Mouse (Mus musculus): ENCODE results near the gene Fam206a. TPM values are rescaled to one million over a fixed set of nuclear protein-coding genes. Genes with fewer than 3 reads are reported as not detected.

The Fam206a gene
- polyA plus RNA-seq, 1 experiment from 2014 or later: 18.3 TPM

- Histone ChIP-seq H3K4me3 (ENCODE audit: low read depth, low read length) (no peak overlapping the region), H3K27ac (ENCODE audit: low read depth, low read length) (no peak overlapping the region; the same call in 1 of the 2 replicates), H3K9me3 (ENCODE audit: control insufficient read depth, low read length) (no peaks in the 10 kb centered on the region), H3K27me3 (replicated peaks; ENCODE audit: control insufficient read depth, insufficient read depth, low read length) (no peaks in the 10 kb centered on the region), H3K4me1 (replicated peaks; ENCODE audit: control insufficient read depth, insufficient read depth, low read length) (no peaks in the 10 kb centered on the region), H3K4me2 (no peak overlapping the region), H3K36me3 (ENCODE audit: control insufficient read depth, insufficient read depth, low read length) (peaks cover 3% of the 10 kb centered on the region; the same call in 1 of the 2 replicates), H3K9ac (ENCODE audit: low read depth, low read length) (no peak overlapping the region)
- DNase-seq (ENCODE audit: low spot score): no peak
- ATAC-seq (replicated peaks; ENCODE audit: low FRiP score): no peak
- WGBS: 43% methylated on average over 13 of the region's 13 CpGs
Measured at GRCm38 (mm10) chr4:56831013-56831609, 29.0 kb downstream of the Fam206a start.

GRCm38 (mm10) chr4:56831998-56832397 lies 29.9 kb downstream of the Fam206a start:
- Histone ChIP-seq H3K9me3 (ENCODE audit: control insufficient read depth, low read length) (no peaks in the 10 kb centered on the region), H3K4me1 (replicated peaks; ENCODE audit: control insufficient read depth, insufficient read depth, low read length) (no peaks in the 10 kb centered on the region), H3K9ac (ENCODE audit: low read depth, low read length) (no peak overlapping the region), H3K4me2 (no peak overlapping the region), H3K4me3 (ENCODE audit: low read depth, low read length) (no peak overlapping the region), H3K36me3 (ENCODE audit: control insufficient read depth, insufficient read depth, low read length) (peaks cover 5% of the 10 kb centered on the region; the same call in 1 of the 2 replicates), H3K27me3 (replicated peaks; ENCODE audit: control insufficient read depth, insufficient read depth, low read length) (no peaks in the 10 kb centered on the region), H3K27ac (ENCODE audit: low read depth, low read length) (no peak overlapping the region)
- 81% methylated on average over 7 of the region's 7 CpGs for WGBS
- DNase-seq (ENCODE audit: low spot score) (no peak), ATAC-seq (replicated peaks; ENCODE audit: low FRiP score) (no peak)

- 69% methylated on average over 6 of the region's 6 CpGs for whole genome bisulfite sequencing
- Histone ChIP-seq H3K9me3 (ENCODE audit: control insufficient read depth, low read length) (no peaks in the 10 kb centered on the region), H3K4me2 (no peak overlapping the region), H3K9ac (ENCODE audit: low read depth, low read length) (no peak overlapping the region), H3K4me3 (ENCODE audit: low read depth, low read length) (no peak overlapping the region), H3K4me1 (replicated peaks; ENCODE audit: control insufficient read depth, insufficient read depth, low read length) (no peaks in the 10 kb centered on the region), H3K36me3 (ENCODE audit: control insufficient read depth, insufficient read depth, low read length) (peaks cover 5% of the 10 kb centered on the region; the same call in 1 of the 2 replicates), H3K27me3 (replicated peaks; ENCODE audit: control insufficient read depth, insufficient read depth, low read length) (no peaks in the 10 kb centered on the region), H3K27ac (ENCODE audit: low read depth, low read length) (no peak overlapping the region)
- no peak for ATAC-seq (replicated peaks; ENCODE audit: low FRiP score)
- no peak for DNase-seq (ENCODE audit: low spot score)
Measured at GRCm38 (mm10) chr4:56837661-56838060, 35.5 kb downstream of the Fam206a start.

DNA sequence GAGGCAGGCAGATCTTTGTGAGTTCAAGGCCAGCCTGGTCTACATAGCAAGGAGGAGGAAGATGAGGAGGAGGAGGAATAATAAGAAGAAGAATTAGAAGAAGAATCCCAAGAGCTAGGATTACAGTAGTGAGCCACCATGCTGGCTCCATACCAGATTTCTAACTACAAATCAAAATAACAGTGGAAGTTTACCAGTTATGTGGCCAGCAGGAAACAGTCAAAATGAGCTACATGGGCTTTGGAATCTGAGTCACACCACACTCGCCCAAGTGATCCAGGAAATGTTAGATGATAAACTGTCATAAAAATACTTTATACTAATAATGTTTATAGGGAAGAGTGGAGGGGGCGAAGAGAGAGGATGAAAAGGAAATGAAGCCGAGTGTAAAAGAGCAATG lies 38.2 kb downstream of the Fam206a start:
- Histone ChIP-seq H3K9ac (ENCODE audit: low read depth, low read length) (no peak overlapping the region), H3K27me3 (replicated peaks; ENCODE audit: control insufficient read depth, insufficient read depth, low read length) (no peaks in the 10 kb centered on the region), H3K4me1 (replicated peaks; ENCODE audit: control insufficient read depth, insufficient read depth, low read length) (no peaks in the 10 kb centered on the region), H3K36me3 (ENCODE audit: control insufficient read depth, insufficient read depth, low read length) (peaks cover 9% of the 10 kb centered on the region), H3K4me3 (ENCODE audit: low read depth, low read length) (no peak overlapping the region), H3K27ac (ENCODE audit: low read depth, low read length) (no peak overlapping the region), H3K4me2 (no peak overlapping the region), H3K9me3 (ENCODE audit: control insufficient read depth, low read length) (peaks cover 4% of the 10 kb centered on the region)
- DNase-seq (ENCODE audit: low spot score) (no peak), ATAC-seq (replicated peaks; ENCODE audit: low FRiP score) (no peak)
- 75% methylated on average over 3 of the region's 3 CpGs for WGBS

GRCm38 (mm10) chr4:56842501-56842900 lies 40.4 kb downstream of the Fam206a start:
- no peaks in the 10 kb centered on the region for H3K4me1 ChIP-seq (replicated peaks; ENCODE audit: control insufficient read depth, insufficient read depth, low read length)
- peaks cover 4% of the 10 kb centered on the region for H3K9me3 ChIP-seq (ENCODE audit: control insufficient read depth, low read length)
- H3K27ac ChIP-seq (ENCODE audit: low read depth, low read length): no peak overlapping the region
- peaks cover 11% of the 10 kb centered on the region for H3K36me3 ChIP-seq (ENCODE audit: control insufficient read depth, insufficient read depth, low read length)
- no peak overlapping the region for H3K4me2 ChIP-seq
- ATAC-seq (replicated peaks; ENCODE audit: low FRiP score) (no peak), DNase-seq (ENCODE audit: low spot score) (no peak)
- H3K4me3 ChIP-seq (ENCODE audit: low read depth, low read length): no peak overlapping the region
- 73% methylated on average over 7 of the region's 7 CpGs for WGBS
- H3K27me3 ChIP-seq (replicated peaks; ENCODE audit: control insufficient read depth, insufficient read depth, low read length): no peaks in the 10 kb centered on the region
- no peak overlapping the region for H3K9ac ChIP-seq (ENCODE audit: low read depth, low read length)

DNA sequence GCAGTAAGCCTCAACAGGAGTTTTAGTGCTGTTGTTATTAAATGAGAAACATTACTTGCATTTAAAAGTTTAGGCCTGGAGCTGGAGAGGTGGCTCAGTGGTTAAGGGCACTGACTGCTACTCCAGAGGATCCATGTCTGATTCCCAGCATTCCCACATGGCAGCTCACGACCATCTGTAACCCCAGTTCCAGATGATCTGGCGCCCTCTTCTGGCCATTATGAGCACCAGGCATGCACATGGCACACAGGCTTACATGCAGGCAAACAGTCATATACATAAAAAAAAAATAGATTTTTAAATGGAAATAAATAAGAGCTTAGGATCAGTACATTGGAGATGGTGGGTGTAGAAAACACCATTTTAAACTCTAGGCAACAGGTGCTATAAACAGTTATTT lies 41.8 kb downstream of the Fam206a start:
- WGBS: 83% methylated on average over 2 of the region's 2 CpGs
- no peak for ATAC-seq (replicated peaks; ENCODE audit: low FRiP score)

DNA sequence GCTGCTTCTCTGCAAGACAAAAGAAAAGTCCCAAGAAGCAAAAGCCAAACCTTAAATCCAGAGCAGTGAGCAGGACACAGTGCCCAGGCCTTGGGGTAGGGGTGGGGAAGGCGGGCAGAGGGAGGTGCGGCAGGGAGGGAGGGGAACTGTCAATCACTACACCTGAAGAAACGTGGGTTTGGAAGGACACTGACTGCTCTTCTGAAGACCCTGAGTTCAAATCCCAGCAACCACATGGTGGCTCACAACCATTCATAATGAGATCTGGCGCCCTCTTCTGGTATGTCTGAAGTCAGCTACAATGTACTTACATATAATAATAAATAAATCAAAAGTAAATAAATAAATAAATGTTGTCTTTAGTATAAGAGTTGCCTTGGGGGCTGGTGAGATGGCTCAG lies 42.8 kb downstream of the Fam206a start:
- Histone ChIP-seq H3K4me1 (replicated peaks; ENCODE audit: control insufficient read depth, insufficient read depth, low read length) (no peaks in the 10 kb centered on the region), H3K27me3 (replicated peaks; ENCODE audit: control insufficient read depth, insufficient read depth, low read length) (no peaks in the 10 kb centered on the region), H3K9ac (ENCODE audit: low read depth, low read length) (no peak overlapping the region), H3K36me3 (ENCODE audit: control insufficient read depth, insufficient read depth, low read length) (peaks cover 11% of the 10 kb centered on the region), H3K4me3 (ENCODE audit: low read depth, low read length) (no peak overlapping the region), H3K27ac (ENCODE audit: low read depth, low read length) (no peak overlapping the region), H3K9me3 (ENCODE audit: control insufficient read depth, low read length) (peaks cover 4% of the 10 kb centered on the region), H3K4me2 (no peak overlapping the region)
- 86% methylated on average over 4 of the region's 4 CpGs for WGBS
- no peak for DNase-seq (ENCODE audit: low spot score)
- no peak for ATAC-seq (replicated peaks; ENCODE audit: low FRiP score)

More for the DNA sequence above, 41.8 kb downstream of the Fam206a start:
- no peak overlapping the region for H3K27ac ChIP-seq (ENCODE audit: low read depth, low read length)
- no peak for DNase-seq (ENCODE audit: low spot score)
- H3K9me3 ChIP-seq (ENCODE audit: control insufficient read depth, low read length): peaks cover 4% of the 10 kb centered on the region
- no peak overlapping the region for H3K4me2 ChIP-seq
- peaks cover 11% of the 10 kb centered on the region for H3K36me3 ChIP-seq (ENCODE audit: control insufficient read depth, insufficient read depth, low read length)
- no peaks in the 10 kb centered on the region for H3K27me3 ChIP-seq (replicated peaks; ENCODE audit: control insufficient read depth, insufficient read depth, low read length)
- no peaks in the 10 kb centered on the region for H3K4me1 ChIP-seq (replicated peaks; ENCODE audit: control insufficient read depth, insufficient read depth, low read length)
- no peak overlapping the region for H3K9ac ChIP-seq (ENCODE audit: low read depth, low read length)
- H3K4me3 ChIP-seq (ENCODE audit: low read depth, low read length): no peak overlapping the region

- DNase-seq (ENCODE audit: low spot score) (no peak), ATAC-seq (replicated peaks; ENCODE audit: low FRiP score) (no peak)
- 63% methylated on average over 12 of the region's 12 CpGs for WGBS
Measured at GRCm38 (mm10) chr4:56845896-56846533, 43.9 kb downstream of the Fam206a start.

GRCm38 (mm10) chr4:56847400-56847799 lies 45.3 kb downstream of the Fam206a start:
- H3K27me3 ChIP-seq (replicated peaks; ENCODE audit: control insufficient read depth, insufficient read depth, low read length): no peaks in the 10 kb centered on the region
- DNase-seq (ENCODE audit: low spot score) (no peak), ATAC-seq (replicated peaks; ENCODE audit: low FRiP score) (no peak)
- WGBS: 84% methylated on average over 3 of the region's 3 CpGs
- H3K27ac ChIP-seq (ENCODE audit: low read depth, low read length): no peak overlapping the region
- H3K4me3 ChIP-seq (ENCODE audit: low read depth, low read length): no peak overlapping the region
- no peak overlapping the region for H3K4me2 ChIP-seq
- H3K9ac ChIP-seq (ENCODE audit: low read depth, low read length): no peak overlapping the region
- H3K36me3 ChIP-seq (ENCODE audit: control insufficient read depth, insufficient read depth, low read length): peaks cover 11% of the 10 kb centered on the region
- H3K9me3 ChIP-seq (ENCODE audit: control insufficient read depth, low read length): peaks cover 4% of the 10 kb centered on the region
- H3K4me1 ChIP-seq (replicated peaks; ENCODE audit: control insufficient read depth, insufficient read depth, low read length): peaks cover 4% of the 10 kb centered on the region; the same call in 1 of the 2 replicates

More at GRCm38 (mm10) chr4:56845896-56846533, 43.9 kb downstream of the Fam206a start:
- no peak overlapping the region for H3K4me2 ChIP-seq
- H3K27ac ChIP-seq (ENCODE audit: low read depth, low read length): no peak overlapping the region
- H3K27me3 ChIP-seq (replicated peaks; ENCODE audit: control insufficient read depth, insufficient read depth, low read length): no peaks in the 10 kb centered on the region
- H3K4me1 ChIP-seq (replicated peaks; ENCODE audit: control insufficient read depth, insufficient read depth, low read length): peaks cover 4% of the 10 kb centered on the region; the same call in 1 of the 2 replicates
- no peak overlapping the region for H3K4me3 ChIP-seq (ENCODE audit: low read depth, low read length)
- H3K9ac ChIP-seq (ENCODE audit: low read depth, low read length): no peak overlapping the region
- peaks cover 11% of the 10 kb centered on the region for H3K36me3 ChIP-seq (ENCODE audit: control insufficient read depth, insufficient read depth, low read length)
- peaks cover 4% of the 10 kb centered on the region for H3K9me3 ChIP-seq (ENCODE audit: control insufficient read depth, low read length)

Data from liver, embryonic 11.5 days (tissue).